Mouse (Mus musculus) brain, embryonic 14.5 days (tissue): ENCODE data around the gene Mrgpra6. TPM values are rescaled to one million over a fixed set of nuclear protein-coding genes. Genes with fewer than 3 reads are reported as not detected.

ENCODE experiments used
- DNase-seq: peaks from one replicate; pipeline ENCODE4 v3.0.0-alpha.2; 2011; ENCODE audit warnings: low read depth
- CTCF ChIP-seq: fragments of 200-500 bp; IDR thresholded peaks from 2 replicates; pipeline ENCODE4 v1.5.1; 2012; ENCODE audit warnings: inconsistent platforms, mild to moderate bottlenecking, moderate library complexity, borderline replicate concordance; ENCODE audit not compliant: insufficient read depth, insufficient read length; ENCODE audit errors: extremely low read depth
- POLR2A ChIP-seq: fragments of 200-500 bp; IDR thresholded peaks from 2 replicates; pipeline ENCODE4 v1.6.1; 2012; ENCODE audit warnings: mild to moderate bottlenecking, inconsistent platforms, borderline replicate concordance; ENCODE audit not compliant: poor library complexity, insufficient read depth, insufficient read length, severe bottlenecking; ENCODE audit errors: extremely low read depth
- polyA plus RNA-seq: library from polyadenylated mRNA; depleted of rRNA; stranded (reverse); fragments of >200 nt; gene quantifications from 2 replicates; pipeline ENCODE4 v1.2.3, GENCODE M21; 2012; rRNA removed

Mrgpra6 gene
- polyA plus RNA-seq, 1 experiment: not detected

DNA sequence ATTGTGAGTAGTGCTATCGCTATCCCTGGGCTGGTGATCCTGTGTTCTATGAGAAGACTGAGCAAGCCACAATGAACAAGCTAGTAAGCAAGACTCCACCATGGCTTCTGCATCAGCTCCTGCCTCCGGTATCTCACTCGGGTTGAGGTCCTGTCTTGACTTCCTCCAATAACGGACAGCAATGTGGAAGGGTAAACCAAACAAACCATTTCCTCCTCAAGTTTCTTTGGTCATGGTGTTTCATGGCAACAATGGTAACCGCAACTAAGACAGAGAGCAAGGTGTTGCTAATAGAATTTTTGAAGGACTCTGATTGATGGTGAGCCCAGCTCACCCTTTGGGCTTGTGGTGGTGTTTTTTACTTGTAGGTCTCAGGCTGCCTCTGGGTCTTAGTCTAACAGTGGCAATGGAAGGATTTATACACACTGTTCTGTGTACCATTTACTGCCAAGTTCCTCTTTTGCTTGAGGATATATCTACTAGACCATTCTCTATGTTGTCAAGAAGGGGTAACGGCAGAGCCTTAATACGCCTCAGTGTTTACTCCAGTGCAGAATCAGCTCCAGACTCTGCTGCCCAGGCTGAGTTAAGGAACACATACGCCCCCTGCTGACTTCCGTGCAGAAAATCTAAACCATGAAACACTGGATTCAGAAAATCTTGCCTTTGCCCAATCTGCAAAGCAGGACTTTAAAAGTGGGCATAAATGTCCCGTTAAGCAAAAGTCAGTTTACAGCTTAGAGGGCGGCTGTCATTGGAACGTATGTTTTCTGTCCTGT lies 58.5 kb downstream of the Mrgpra6 start:
- DNase-seq: peak; percentile 51
- TF ChIP-seq CTCF (peak; percentile 49; the same call in 1 of the 2 replicates), POLR2A (no peak)

DNA sequence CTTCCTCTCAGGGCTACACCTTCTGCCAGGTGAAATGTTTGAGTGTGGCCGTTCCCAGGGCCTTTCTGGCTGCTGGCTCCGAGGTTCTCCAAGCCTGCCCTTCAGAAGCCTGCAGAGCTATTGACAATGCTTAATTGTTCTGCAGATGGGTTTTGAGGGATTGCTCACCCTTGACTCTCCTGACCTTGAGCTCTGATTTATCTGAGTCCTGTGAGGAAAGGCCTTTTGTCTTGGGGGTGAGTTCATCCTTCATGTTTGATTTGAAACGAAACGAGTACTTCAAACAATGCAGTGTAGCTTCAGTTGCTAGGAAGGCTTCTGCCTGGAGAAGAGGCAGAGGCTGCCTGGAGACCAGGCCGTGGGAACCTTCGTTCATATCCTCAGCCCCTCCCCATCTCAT lies 60.4 kb downstream of the Mrgpra6 start:
- TF ChIP-seq CTCF (no peak), POLR2A (no peak)

DNA sequence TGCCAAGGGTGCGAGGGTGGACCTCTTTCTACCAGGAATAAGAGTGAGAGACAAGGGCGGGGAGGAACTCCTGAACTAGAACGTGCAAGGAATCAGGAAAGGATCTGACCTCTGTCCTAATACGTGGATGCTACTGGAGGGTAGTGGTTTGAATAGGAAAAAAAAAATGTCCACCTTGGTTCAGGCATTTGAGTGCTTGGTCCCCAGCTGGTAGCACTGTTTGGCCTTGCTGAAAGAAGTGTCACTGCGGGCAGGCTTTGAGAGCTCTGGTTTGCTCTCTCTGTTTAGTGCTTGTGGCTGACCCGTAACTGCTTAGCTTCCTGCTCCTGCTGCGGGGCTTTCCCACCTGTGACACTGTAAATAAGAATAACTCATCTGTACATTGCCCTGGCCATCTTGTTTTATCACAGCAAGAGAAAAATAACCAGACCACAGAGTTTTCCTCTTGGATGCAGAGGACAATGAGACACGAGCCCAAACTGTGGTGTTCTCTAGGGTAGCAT lies 64.8 kb downstream of the Mrgpra6 start:
- DNase-seq: no peak
- TF ChIP-seq CTCF (no peak), POLR2A (no peak)

More for the DNA sequence above, 60.4 kb downstream of the Mrgpra6 start:
- no peak for DNase-seq

Other genes starting within 250 kb of the Mrgpra6 start
- gene Uevld, start 246.4 kb downstream of the Mrgpra6 start, polyA plus RNA-seq: 6.5 and 7.5 TPM in 2 replicates
- gene Gm9999, start 221.3 kb downstream of the Mrgpra6 start, polyA plus RNA-seq: not detected in 2 replicates
- 5.4 and 6.2 TPM in 2 replicates for gene Spty2d1, start 196.5 kb downstream of the Mrgpra6 start, polyA plus RNA-seq
- 17.4 and 22.6 TPM in 2 replicates for gene Tmem86a, start 154.3 kb downstream of the Mrgpra6 start, polyA plus RNA-seq
- 166 and 218 TPM in 2 replicates for gene Ptpn5, start 71.2 kb downstream of the Mrgpra6 start, polyA plus RNA-seq
- gene Mrgpra9, start 47.9 kb upstream of the Mrgpra6 start, polyA plus RNA-seq: not detected in 2 replicates
- not detected in 2 replicates for gene Mrgpra1, start 149.3 kb upstream of the Mrgpra6 start, polyA plus RNA-seq
- not detected in 2 replicates for gene Mrgpra2a, start 247.2 kb upstream of the Mrgpra6 start, polyA plus RNA-seq